ENCODE assay signal across 22 mouse cellular contexts in the genomic region with DNA sequence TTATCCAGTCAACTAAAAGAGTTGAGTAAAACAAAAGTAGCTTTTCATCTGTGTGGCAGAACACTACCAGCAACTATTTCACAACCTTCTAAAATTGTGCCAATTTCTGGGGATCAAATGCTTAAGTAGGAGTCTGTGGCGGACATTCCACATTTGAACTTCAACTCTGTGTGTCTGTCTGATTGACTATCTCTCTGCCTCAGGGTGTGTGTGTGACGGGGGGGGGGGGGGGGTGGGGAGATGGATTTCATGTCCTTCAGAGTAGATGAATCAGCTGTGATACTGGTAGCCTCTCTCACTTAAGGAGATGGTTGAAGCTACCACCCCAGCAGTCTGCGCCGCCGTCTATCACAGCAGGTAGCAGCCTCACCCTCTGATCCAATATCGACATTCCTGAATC. TPM values are rescaled to one million over a fixed set of nuclear protein-coding genes. Genes with fewer than 3 reads are reported as not detected.
"Had no signal": no experiment of that assay in that cellular context is flagged by ENCODE, and none has a peak within 500 bp of the region (broad histone marks: within the 10 kb centered on the region; RNA-seq: fewer than 3 reads in every experiment).

No protein-coding gene starts in this region.

- H3K9me3 ChIP-seq: lung, embryonic 15.5 days; midbrain, embryonic 13.5 days; midbrain, embryonic 15.5 days; neural tube, embryonic 13.5 days; neural tube, embryonic 15.5 days had no signal

- H3K9ac ChIP-seq: lung, embryonic 15.5 days; midbrain, embryonic 13.5 days; midbrain, embryonic 15.5 days; neural tube, embryonic 13.5 days; neural tube, embryonic 15.5 days had no signal

- H3K36me3 ChIP-seq: lung, embryonic 15.5 days; midbrain, embryonic 13.5 days; midbrain, embryonic 15.5 days; neural tube, embryonic 13.5 days; neural tube, embryonic 15.5 days had no signal

- H3K27me3 ChIP-seq: lung, embryonic 15.5 days; midbrain, embryonic 13.5 days; midbrain, embryonic 15.5 days; neural tube, embryonic 13.5 days; neural tube, embryonic 15.5 days had no signal

- H3K27ac ChIP-seq: lung, embryonic 15.5 days; midbrain, embryonic 13.5 days; midbrain, embryonic 15.5 days; neural tube, embryonic 13.5 days; neural tube, embryonic 15.5 days had no signal

- H3K4me3 ChIP-seq: lung, embryonic 15.5 days; midbrain, embryonic 13.5 days; midbrain, embryonic 15.5 days; neural tube, embryonic 13.5 days; neural tube, embryonic 15.5 days had no signal

- H3K4me2 ChIP-seq: lung, embryonic 15.5 days; midbrain, embryonic 11.5 days; midbrain, embryonic 13.5 days; midbrain, embryonic 15.5 days; neural tube, embryonic 13.5 days; neural tube, embryonic 15.5 days had no signal

- DNase-seq: lung, adult 2 months; lung, postnatal 14 days; lung, postnatal 4 days; retina, postnatal 1 day; right cerebral cortex, adult 18-20 months; right cerebral cortex, postnatal 25 days; right cerebral cortex, postnatal 4 days; spleen, adult 18-20 months; thymus, adult 18-20 months; thymus, postnatal 14 days; thymus, postnatal 36 days had no signal

- ATAC-seq: lung, postnatal 0 days; midbrain, embryonic 13.5 days; midbrain, embryonic 15.5 days had no signal

- H3K4me1 ChIP-seq: lung, embryonic 15.5 days; midbrain, embryonic 13.5 days; midbrain, embryonic 15.5 days; neural tube, embryonic 13.5 days; neural tube, embryonic 15.5 days had no signal

RNA-seq across cellular contexts. Expression of a gene that starts 54.8 kb away (rescaled TPM):
- total RNA-seq: megakaryocyte, adult 5-6 weeks; monocyte, adult 5-6 weeks had no signal
- polyA plus RNA-seq: midbrain, embryonic 11.5 days; midbrain, embryonic 13.5 days; midbrain, postnatal 0 days; neural tube, embryonic 11.5 days; neural tube, embryonic 13.5 days had no signal
